Mouse (Mus musculus) erythroblast, embryonic 14.5 days (primary cell): Measurements from ENCODE around the gene Ramp3. TPM values are rescaled to one million over a fixed set of nuclear protein-coding genes. Genes with fewer than 3 reads are reported as not detected.

Source experiments
- H3K27me3 ChIP-seq: 2 replicates; pipeline ENCODE4 v1.6.1; 2012; ENCODE audit warnings: inconsistent platforms; ENCODE audit not compliant: control insufficient read depth
- H3K36me3 ChIP-seq: 2 replicates; pipeline ENCODE4 v1.6.1; 2012; ENCODE audit warnings: mild to moderate bottlenecking, inconsistent platforms; ENCODE audit not compliant: control insufficient read depth
- H3K4me1 ChIP-seq: 2 replicates; pipeline ENCODE4 v1.6.1; 2012; ENCODE audit warnings: inconsistent platforms; ENCODE audit not compliant: control insufficient read depth
- H3K4me3 ChIP-seq: replicated peaks from 2 replicates; pipeline ENCODE3; 2012; ENCODE audit warnings: moderate library complexity, mild to moderate bottlenecking, inconsistent platforms
- H3K9me3 ChIP-seq: 2 replicates; pipeline ENCODE4 v1.6.1; 2012; ENCODE audit warnings: low read length, inconsistent platforms, mixed read lengths; ENCODE audit not compliant: control insufficient read depth
- GATA1 ChIP-seq: IDR thresholded peaks from 2 replicates; pipeline ENCODE4 v1.6.1; 2012; ENCODE audit warnings: low read length, inconsistent platforms, mixed read lengths
- TAL1 ChIP-seq: IDR thresholded peaks from 3 replicates; pipeline ENCODE4 v1.6.1; 2012; ENCODE audit warnings: low read length, inconsistent platforms, mixed read lengths
- polyA plus RNA-seq: library from polyadenylated mRNA; stranded (reverse); fragments of >175 nt; gene quantifications from 2 replicates; pipeline ENCODE4 v1.2.3, GENCODE M21; 2012

Gene Ramp3
- polyA plus RNA-seq, 1 experiment = not detected

DNA sequence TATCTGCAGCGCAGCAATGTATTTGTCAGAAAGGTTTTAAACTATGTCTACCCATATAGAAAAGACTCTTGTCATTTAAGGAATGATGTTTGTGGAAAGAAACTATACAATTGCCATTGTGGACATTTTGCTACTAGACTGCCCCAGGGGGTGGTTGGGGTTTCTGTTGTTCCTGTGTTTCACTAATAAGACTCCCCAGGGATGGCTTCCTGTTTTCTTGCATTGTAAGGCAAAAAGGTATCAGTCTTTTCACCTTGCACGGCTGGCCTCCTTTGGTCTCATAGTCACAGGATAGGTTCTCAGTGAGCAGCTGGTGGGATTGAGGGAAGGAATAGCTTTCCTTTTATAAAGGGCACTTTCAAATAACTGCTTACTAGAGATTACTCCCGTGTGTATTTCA lies 26.4 kb downstream of the Ramp3 start:
- TF ChIP-seq GATA1 (no peak), TAL1 (no peak)
- no peaks in the 10 kb centered on the region for H3K27me3 ChIP-seq
- peaks cover 7% of the 10 kb centered on the region for H3K9me3 ChIP-seq
- H3K4me1 ChIP-seq = peaks cover 7% of the 10 kb centered on the region
- no peak overlapping the region for H3K4me3 ChIP-seq
- H3K36me3 ChIP-seq = no peaks in the 10 kb centered on the region

DNA sequence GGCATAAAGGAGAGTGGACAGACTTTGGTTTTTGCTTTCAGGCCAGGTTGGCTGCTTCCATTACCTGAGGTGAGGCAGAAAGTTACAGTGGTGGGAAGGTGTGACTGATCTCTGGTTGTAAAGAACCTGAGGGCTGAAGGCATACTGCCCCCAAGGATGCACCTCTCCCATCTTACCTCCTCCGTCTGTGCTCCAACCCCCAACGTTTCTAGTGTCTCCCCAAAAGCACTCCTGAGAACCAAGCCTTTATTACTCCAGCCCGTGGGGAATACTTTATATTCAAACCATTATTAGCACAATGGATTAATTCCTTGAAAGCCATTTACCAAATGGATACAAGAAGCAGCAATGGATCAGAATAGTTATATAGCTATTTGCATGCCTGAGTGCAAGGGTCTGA lies 30.6 kb downstream of the Ramp3 start:
- Histone ChIP-seq H3K4me1 (no peaks in the 10 kb centered on the region), H3K36me3 (no peaks in the 10 kb centered on the region), H3K4me3 (no peak overlapping the region), H3K9me3 (no peaks in the 10 kb centered on the region; the same call in 1 of the 2 replicates), H3K27me3 (no peaks in the 10 kb centered on the region)
- no peak for TF ChIP-seq TAL1
- no peak for TF ChIP-seq GATA1

DNA sequence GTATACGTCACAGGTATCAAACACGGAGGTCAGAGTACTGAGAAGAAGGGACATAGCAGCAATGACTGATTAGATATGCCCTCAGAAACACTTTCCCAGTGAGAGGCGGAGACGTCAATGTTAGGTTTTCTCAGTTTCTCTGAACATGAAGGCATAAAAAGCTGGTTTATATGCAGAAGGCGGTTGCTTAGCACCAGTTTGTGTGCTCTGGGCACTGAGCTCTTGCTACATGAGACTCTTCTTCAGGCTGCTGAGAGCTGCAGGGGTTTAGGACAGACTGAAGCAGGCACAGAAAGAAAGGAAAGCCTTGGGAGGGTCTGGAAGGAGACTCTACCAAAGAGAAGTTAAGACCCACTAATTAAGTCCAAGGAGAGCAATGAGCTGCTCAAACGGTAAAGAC lies 34.0 kb downstream of the Ramp3 start:
- no peaks in the 10 kb centered on the region for H3K4me1 ChIP-seq
- H3K9me3 ChIP-seq = no peaks in the 10 kb centered on the region
- TF ChIP-seq TAL1 (no peak), GATA1 (no peak)
- no peaks in the 10 kb centered on the region for H3K27me3 ChIP-seq
- H3K4me3 ChIP-seq = no peak overlapping the region
- no peaks in the 10 kb centered on the region for H3K36me3 ChIP-seq

GRCm38 (mm10) chr11:6694114-6694513 lies 35.8 kb downstream of the Ramp3 start:
- Histone ChIP-seq H3K4me1 (no peaks in the 10 kb centered on the region), H3K27me3 (no peaks in the 10 kb centered on the region), H3K9me3 (no peaks in the 10 kb centered on the region), H3K4me3 (no peak overlapping the region), H3K36me3 (no peaks in the 10 kb centered on the region)
- TF ChIP-seq GATA1 (no peak), TAL1 (no peak)

- Histone ChIP-seq H3K36me3 (no peaks in the 10 kb centered on the region), H3K27me3 (no peaks in the 10 kb centered on the region), H3K9me3 (no peaks in the 10 kb centered on the region), H3K4me3 (no peak overlapping the region), H3K4me1 (no peaks in the 10 kb centered on the region)
- TF ChIP-seq GATA1 (no peak), TAL1 (no peak)
Measured at GRCm38 (mm10) chr11:6695176-6695575, 36.9 kb downstream of the Ramp3 start.

DNA sequence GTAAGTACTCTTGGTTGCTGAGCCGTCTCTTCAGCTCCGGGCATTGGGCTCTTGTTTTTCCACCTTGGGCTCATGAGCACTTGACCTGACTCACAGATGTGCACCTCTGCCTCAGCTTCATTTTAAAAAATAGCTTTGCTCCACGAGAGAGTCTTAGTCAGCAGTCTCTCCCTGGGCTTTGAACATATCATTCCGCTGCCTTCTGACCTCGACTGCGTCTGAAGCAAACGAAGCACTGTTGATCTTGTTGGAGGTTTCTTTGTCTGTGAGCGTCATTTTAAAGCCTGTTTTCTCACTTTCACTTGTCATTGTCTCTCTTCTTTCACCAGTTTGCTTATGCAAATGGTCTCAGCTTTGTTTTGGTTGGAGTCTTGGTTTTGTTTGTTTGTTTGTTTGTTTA lies 38.2 kb downstream of the Ramp3 start:
- TF ChIP-seq GATA1 (no peak), TAL1 (no peak)
- Histone ChIP-seq H3K36me3 (no peaks in the 10 kb centered on the region), H3K4me3 (no peak overlapping the region), H3K27me3 (no peaks in the 10 kb centered on the region), H3K9me3 (peaks cover 2% of the 10 kb centered on the region; the same call in 1 of the 2 replicates), H3K4me1 (no peaks in the 10 kb centered on the region)

- H3K4me3 ChIP-seq = no peak overlapping the region
- H3K27me3 ChIP-seq = no peaks in the 10 kb centered on the region
- no peaks in the 10 kb centered on the region for H3K36me3 ChIP-seq
- H3K9me3 ChIP-seq = peaks cover 4% of the 10 kb centered on the region; the same call in 1 of the 2 replicates
- TF ChIP-seq TAL1 = no peak
- TF ChIP-seq GATA1 = no peak
- no peaks in the 10 kb centered on the region for H3K4me1 ChIP-seq
Measured at GRCm38 (mm10) chr11:6697751-6698150, 39.4 kb downstream of the Ramp3 start.

DNA sequence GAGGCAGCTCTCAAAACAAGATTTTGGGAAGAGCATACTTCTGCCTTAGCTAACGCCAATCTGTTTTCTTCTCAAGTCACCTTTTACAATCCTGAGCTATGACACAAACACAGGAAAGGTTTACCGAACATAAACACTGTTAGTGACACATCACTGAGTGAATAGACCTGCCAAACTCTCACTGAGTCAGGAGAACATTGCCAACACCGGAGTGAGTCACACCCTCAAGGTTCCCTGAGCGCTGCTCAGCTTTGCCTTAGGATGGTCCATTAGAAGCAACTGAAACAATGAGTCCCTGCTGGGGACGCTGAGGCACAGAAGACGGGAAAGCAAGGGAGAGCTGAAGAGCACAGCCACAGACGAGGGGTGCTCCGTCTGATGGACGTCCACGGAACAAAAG lies 40.0 kb downstream of the Ramp3 start:
- Histone ChIP-seq H3K4me1 (no peaks in the 10 kb centered on the region), H3K4me3 (no peak overlapping the region), H3K27me3 (no peaks in the 10 kb centered on the region), H3K36me3 (no peaks in the 10 kb centered on the region), H3K9me3 (peaks cover 4% of the 10 kb centered on the region; the same call in 1 of the 2 replicates)
- no peak for TF ChIP-seq GATA1
- no peak for TF ChIP-seq TAL1

GRCm38 (mm10) chr11:6702258-6702657 lies 43.9 kb downstream of the Ramp3 start:
- Histone ChIP-seq H3K36me3 (no peaks in the 10 kb centered on the region), H3K4me3 (no peak overlapping the region), H3K4me1 (no peaks in the 10 kb centered on the region), H3K27me3 (no peaks in the 10 kb centered on the region), H3K9me3 (peaks cover 4% of the 10 kb centered on the region; the same call in 1 of the 2 replicates)
- TF ChIP-seq TAL1 (no peak), GATA1 (no peak)

- peaks cover 16% of the 10 kb centered on the region for H3K9me3 ChIP-seq
- H3K27me3 ChIP-seq = no peaks in the 10 kb centered on the region; the same call in 1 of the 2 replicates
- no peaks in the 10 kb centered on the region for H3K36me3 ChIP-seq
- H3K4me1 ChIP-seq = no peaks in the 10 kb centered on the region
- H3K4me3 ChIP-seq = no peak overlapping the region
- TF ChIP-seq TAL1 = no peak
- no peak for TF ChIP-seq GATA1
Measured at GRCm38 (mm10) chr11:6704851-6705250, 46.5 kb downstream of the Ramp3 start.
